Mouse (Mus musculus): ENCODE measurements around the gene Eif4e2. TPM values are rescaled to one million over a fixed set of nuclear protein-coding genes. Genes with fewer than 3 reads are reported as not detected.

Eif4e2 gene
- total RNA-seq (2017), result 111 and 118 TPM in 2 replicates

GRCm38 (mm10) chr1:87213735-87214704 lies at the start of gene Eif4e2:
TSS of gene Eif4e2 (plus strand) at chr1:87213914.
- peak; percentile 95 for ATAC-seq (ENCODE audit: extremely low read depth, insufficient number of reproducible peaks, low FRiP score, poor library complexity, severe bottlenecking)

GRCm38 (mm10) chr1:87164164-87164795 lies 49.4 kb upstream of the Eif4e2 start:
- no peak for ATAC-seq (ENCODE audit: extremely low read depth, insufficient number of reproducible peaks, low FRiP score, poor library complexity, severe bottlenecking)

GRCm38 (mm10) chr1:87164796-87165184 lies 48.9 kb upstream of the Eif4e2 start:
- ATAC-seq (ENCODE audit: extremely low read depth, insufficient number of reproducible peaks, low FRiP score, poor library complexity, severe bottlenecking), result no peak

- ATAC-seq (ENCODE audit: extremely low read depth, insufficient number of reproducible peaks, low FRiP score, poor library complexity, severe bottlenecking), result no peak
Measured at GRCm38 (mm10) chr1:87170458-87170857, 43.3 kb upstream of the Eif4e2 start.

- ATAC-seq (ENCODE audit: extremely low read depth, insufficient number of reproducible peaks, low FRiP score, poor library complexity, severe bottlenecking), result no peak
Measured at GRCm38 (mm10) chr1:87171312-87171711, 42.4 kb upstream of the Eif4e2 start.

GRCm38 (mm10) chr1:87172316-87172715 lies 41.4 kb upstream of the Eif4e2 start:
- no peak for ATAC-seq (ENCODE audit: extremely low read depth, insufficient number of reproducible peaks, low FRiP score, poor library complexity, severe bottlenecking)

GRCm38 (mm10) chr1:87174006-87174955 lies 39.4 kb upstream of the Eif4e2 start:
- ATAC-seq (ENCODE audit: extremely low read depth, insufficient number of reproducible peaks, low FRiP score, poor library complexity, severe bottlenecking), result no peak

GRCm38 (mm10) chr1:87175852-87176292 lies 37.8 kb upstream of the Eif4e2 start:
- no peak for ATAC-seq (ENCODE audit: extremely low read depth, insufficient number of reproducible peaks, low FRiP score, poor library complexity, severe bottlenecking)

GRCm38 (mm10) chr1:87180896-87181295 lies 32.8 kb upstream of the Eif4e2 start:
- ATAC-seq (ENCODE audit: extremely low read depth, insufficient number of reproducible peaks, low FRiP score, poor library complexity, severe bottlenecking), result no peak

- ATAC-seq (ENCODE audit: extremely low read depth, insufficient number of reproducible peaks, low FRiP score, poor library complexity, severe bottlenecking), result no peak
Measured at GRCm38 (mm10) chr1:87183013-87183412, 30.7 kb upstream of the Eif4e2 start, which contains the start of gene Prss56. TSS of gene Prss56 (plus strand) at chr1:87183313.

GRCm38 (mm10) chr1:87183998-87184750 lies 29.5 kb upstream of the Eif4e2 start:
- no peak for ATAC-seq (ENCODE audit: extremely low read depth, insufficient number of reproducible peaks, low FRiP score, poor library complexity, severe bottlenecking)

GRCm38 (mm10) chr1:87184751-87185139 lies 29.0 kb upstream of the Eif4e2 start:
- no peak for ATAC-seq (ENCODE audit: extremely low read depth, insufficient number of reproducible peaks, low FRiP score, poor library complexity, severe bottlenecking)

GRCm38 (mm10) chr1:87185526-87185925 lies 28.2 kb upstream of the Eif4e2 start:
- no peak for ATAC-seq (ENCODE audit: extremely low read depth, insufficient number of reproducible peaks, low FRiP score, poor library complexity, severe bottlenecking)

GRCm38 (mm10) chr1:87186261-87187036 lies 27.3 kb upstream of the Eif4e2 start:
- ATAC-seq (ENCODE audit: extremely low read depth, insufficient number of reproducible peaks, low FRiP score, poor library complexity, severe bottlenecking), result no peak

GRCm38 (mm10) chr1:87187037-87187355 lies 26.7 kb upstream of the Eif4e2 start:
- peak; percentile 36; the same call in 1 of the 2 replicates for ATAC-seq (ENCODE audit: extremely low read depth, insufficient number of reproducible peaks, low FRiP score, poor library complexity, severe bottlenecking)

- no peak for ATAC-seq (ENCODE audit: extremely low read depth, insufficient number of reproducible peaks, low FRiP score, poor library complexity, severe bottlenecking)
Measured at GRCm38 (mm10) chr1:87190429-87190828, 23.3 kb upstream of the Eif4e2 start, which contains the start of gene Chrnd. TSS of gene Chrnd (plus strand) at chr1:87190607.

GRCm38 (mm10) chr1:87197296-87197695 lies 16.4 kb upstream of the Eif4e2 start:
- ATAC-seq (ENCODE audit: extremely low read depth, insufficient number of reproducible peaks, low FRiP score, poor library complexity, severe bottlenecking), result no peak
